Mouse (Mus musculus) frontal cortex, postnatal 25 days (tissue): ENCODE results near the gene Ppm1h.
"Not testable (repeated sequence)": the region's sequence is repeated elsewhere in the genome, so short reads cannot be mapped to it uniquely, and the experiment has no call there.

Source experiments
- DNase-seq, 2 experiments: peaks; one replicate each; pipeline ENCODE4 v3.0.0; 2022; ENCODE audit warnings: low spot score in 2 of 2

The Ppm1h gene

GRCm38 (mm10) chr10:122931193-122931832 lies 252.8 kb downstream of the Ppm1h start:
- DNase-seq, result peak; percentile 43 to 48

GRCm38 (mm10) chr10:122931851-122932550 lies 253.4 kb downstream of the Ppm1h start:
- no peak for DNase-seq

- DNase-seq, result no peak
These were observed 254.7 kb downstream of the Ppm1h start for GRCm38 (mm10) chr10:122933053-122933838.

GRCm38 (mm10) chr10:122935406-122935805 lies 256.8 kb downstream of the Ppm1h start:
- DNase-seq, result not testable (repeated sequence)

GRCm38 (mm10) chr10:122937380-122937779 lies 258.8 kb downstream of the Ppm1h start:
- not testable (repeated sequence) for DNase-seq

- no peak for DNase-seq
These were observed 261.0 kb downstream of the Ppm1h start for GRCm38 (mm10) chr10:122939546-122939945.

- no peak for DNase-seq
These were observed 264.2 kb downstream of the Ppm1h start for GRCm38 (mm10) chr10:122942771-122943170.

- no peak for DNase-seq
These were observed 265.3 kb downstream of the Ppm1h start for GRCm38 (mm10) chr10:122943824-122944223.

- DNase-seq, result no peak
These were observed 266.3 kb downstream of the Ppm1h start for GRCm38 (mm10) chr10:122944888-122945287.

GRCm38 (mm10) chr10:122950966-122951365 lies 272.4 kb downstream of the Ppm1h start:
- no peak for DNase-seq

GRCm38 (mm10) chr10:122953576-122953975 lies 275.0 kb downstream of the Ppm1h start:
- DNase-seq, result no peak

GRCm38 (mm10) chr10:122957918-122958317 lies 279.4 kb downstream of the Ppm1h start:
- DNase-seq, result no peak

- no peak for DNase-seq
These were observed 280.1 kb downstream of the Ppm1h start for GRCm38 (mm10) chr10:122958699-122959098.

- no peak for DNase-seq
These were observed 281.7 kb downstream of the Ppm1h start for GRCm38 (mm10) chr10:122960216-122960615.

GRCm38 (mm10) chr10:122960738-122961137 lies 282.2 kb downstream of the Ppm1h start:
- no peak for DNase-seq

GRCm38 (mm10) chr10:122961494-122961893 lies 282.9 kb downstream of the Ppm1h start:
- no peak for DNase-seq

- no peak for DNase-seq
These were observed 284.1 kb downstream of the Ppm1h start for GRCm38 (mm10) chr10:122962651-122963050.

- DNase-seq, result no peak
These were observed 285.1 kb downstream of the Ppm1h start for GRCm38 (mm10) chr10:122963463-122964240.

GRCm38 (mm10) chr10:122964241-122964636 lies 285.7 kb downstream of the Ppm1h start:
- no peak for DNase-seq

- DNase-seq, result not testable (repeated sequence)
These were observed 287.1 kb downstream of the Ppm1h start for GRCm38 (mm10) chr10:122965650-122966049.

GRCm38 (mm10) chr10:122966421-122966820 lies 287.9 kb downstream of the Ppm1h start:
- no peak for DNase-seq

GRCm38 (mm10) chr10:122970188-122970587 lies 291.6 kb downstream of the Ppm1h start:
- DNase-seq, result no peak
